Mouse (Mus musculus) heart, postnatal 0 days (tissue): ENCODE measurements around the gene Rpl6. TPM values are rescaled to one million over a fixed set of nuclear protein-coding genes. Genes with fewer than 3 reads are reported as not detected.

ENCODE experiments used
- ATAC-seq: fragments of 200-750 bp; cut with Nextera tagmentation; 2 replicates; pipeline ENCODE4 v1.8.0; 2017; ENCODE audit warnings: low read depth, moderate number of reproducible peaks, moderate library complexity; ENCODE audit not compliant: insufficient read depth
- DNase-seq: peaks from one replicate; pipeline ENCODE4 v3.0.0-alpha.2; 2016; ENCODE audit warnings: low spot score
- H3K27ac ChIP-seq: fragments of 300-500 bp; sonication (generic); 2 replicates; pipeline ENCODE4 v1.5.1; 2014; ENCODE audit warnings: low read depth, mild to moderate bottlenecking
- H3K27me3 ChIP-seq: fragments of 300-500 bp; sonication (generic); 2 replicates; pipeline ENCODE4 v1.6.1; 2014; ENCODE audit warnings: low read length, mixed read lengths; ENCODE audit not compliant: control insufficient read depth, insufficient read depth
- H3K36me3 ChIP-seq: fragments of 300-500 bp; sonication (generic); replicated peaks from 2 replicates; pipeline ENCODE4 v1.6.1; 2014; ENCODE audit warnings: low read length, mixed read lengths; ENCODE audit not compliant: control insufficient read depth, insufficient read depth
- H3K4me1 ChIP-seq: fragments of 300-500 bp; sonication (generic); 2 replicates; pipeline ENCODE4 v1.6.1; 2014; ENCODE audit warnings: antibody characterized with exemption; ENCODE audit not compliant: control insufficient read depth, insufficient read depth
- H3K4me2 ChIP-seq: fragments of 300-500 bp; sonication (generic); 2 replicates; pipeline ENCODE4 v1.6.1; 2014; ENCODE audit warnings: low read depth, mild to moderate bottlenecking, low read length, moderate library complexity
- H3K4me3 ChIP-seq: fragments of 300-500 bp; sonication (generic); 2 replicates; pipeline ENCODE4 v1.5.1; 2014; ENCODE audit warnings: low read depth, low read length
- H3K9ac ChIP-seq: fragments of 300-500 bp; sonication (generic); replicated peaks from 2 replicates; pipeline ENCODE4 v1.6.1; 2014; ENCODE audit warnings: low read depth, low read length, mixed read lengths
- H3K9me3 ChIP-seq: fragments of 300-500 bp; sonication (generic); replicated peaks from 2 replicates; pipeline ENCODE4 v1.6.1; 2016; ENCODE audit warnings: low read length; ENCODE audit not compliant: control insufficient read depth
- CTCF ChIP-seq: IDR thresholded peaks from 2 replicates; pipeline ENCODE4 v1.5.1; 2016; ENCODE audit warnings: antibody characterized with exemption, control low read depth, low read depth
- EP300 ChIP-seq: IDR thresholded peaks from 2 replicates; pipeline ENCODE4 v1.6.1; 2016; ENCODE audit warnings: antibody characterized with exemption, low read depth
- WGBS: fragments of 180-500 bp; shearing (Covaris S2); extraction: QIAGEN DNeasy Blood & Tissue Kit; methylation state at CpG from one replicate; pipeline ENCODE4 v1.1.7; 2014; 5-methylcytosine and 5-hydroxymethylcytosine counted together
- polyA plus RNA-seq: library from polyadenylated mRNA; unstranded; fragments of >200 nt; fragmentation: Nextera tagmentation; extraction: Ambion mirVana; gene quantifications from 2 replicates; pipeline ENCODE4 v1.2.1, GENCODE M21; 2015
- total RNA-seq: library from RNA; depleted of rRNA; stranded (reverse); fragments of >200 nt; gene quantifications from 2 replicates; pipeline ENCODE4 v1.2.3, GENCODE M21; 2014; ENCODE audit warnings: low replicate concordance; rRNA removed

Rpl6 gene
- total and polyA plus RNA-seq, 2 experiments from 2014 or later, result 287 to 482 TPM

GRCm38 (mm10) chr5:121248766-121249394, 44.6 kb downstream of the Rpl6 start:
- no peak for ATAC-seq
- TF ChIP-seq CTCF, result no peak
- no peak for TF ChIP-seq EP300

GRCm38 (mm10) chr5:121249693-121250092, 45.4 kb downstream of the Rpl6 start:
- no peak overlapping the region for H3K9ac ChIP-seq
- DNase-seq, result no peak
- H3K4me1 ChIP-seq, result no peaks in the 10 kb centered on the region
- no peak for TF ChIP-seq CTCF
- TF ChIP-seq EP300, result no peak
- H3K9me3 ChIP-seq, result no peaks in the 10 kb centered on the region
- ATAC-seq, result no peak
- no peak overlapping the region for H3K27ac ChIP-seq
- H3K36me3 ChIP-seq, result peaks cover 9% of the 10 kb centered on the region
- WGBS, result 83% methylated on average over 3 of the region's 3 CpGs
- H3K4me3 ChIP-seq, result no peak overlapping the region
- no peak overlapping the region for H3K4me2 ChIP-seq
- H3K27me3 ChIP-seq, result no peaks in the 10 kb centered on the region

More at GRCm38 (mm10) chr5:121248766-121249394, 44.6 kb downstream of the Rpl6 start:
- no peak overlapping the region for H3K27ac ChIP-seq
- WGBS, result 55% methylated on average over 3 of the region's 3 CpGs
- H3K4me1 ChIP-seq, result no peaks in the 10 kb centered on the region
- H3K36me3 ChIP-seq, result peaks cover 3% of the 10 kb centered on the region
- no peak overlapping the region for H3K9ac ChIP-seq
- no peak overlapping the region for H3K4me2 ChIP-seq
- DNase-seq, result no peak
- no peaks in the 10 kb centered on the region for H3K9me3 ChIP-seq
- no peaks in the 10 kb centered on the region for H3K27me3 ChIP-seq
- no peak overlapping the region for H3K4me3 ChIP-seq

- TF ChIP-seq CTCF, result no peak
- DNase-seq, result peak; percentile 83
Measured at GRCm38 (mm10) chr5:121251813-121252212, 47.5 kb downstream of the Rpl6 start.

GRCm38 (mm10) chr5:121253816-121254497, 49.7 kb downstream of the Rpl6 start:
- no peaks in the 10 kb centered on the region for H3K4me1 ChIP-seq
- ATAC-seq (no peak), DNase-seq (no peak)
- TF ChIP-seq EP300 (no peak), CTCF (no peak)
- no peaks in the 10 kb centered on the region for H3K9me3 ChIP-seq
- H3K4me2 ChIP-seq, result no peak overlapping the region
- H3K27ac ChIP-seq, result no peak overlapping the region
- no peak overlapping the region for H3K4me3 ChIP-seq
- H3K36me3 ChIP-seq, result peaks cover 28% of the 10 kb centered on the region
- 87% methylated on average over 18 of the region's 18 CpGs for WGBS
- H3K27me3 ChIP-seq, result no peaks in the 10 kb centered on the region
- H3K9ac ChIP-seq, result no peak overlapping the region

More at GRCm38 (mm10) chr5:121251813-121252212, 47.5 kb downstream of the Rpl6 start:
- WGBS, result 33% methylated on average over 8 of the region's 8 CpGs
- peak; percentile 89 for ATAC-seq
- Histone ChIP-seq H3K27ac (no peak overlapping the region; the same call in 1 of the 2 replicates), H3K4me1 (no peaks in the 10 kb centered on the region), H3K9me3 (no peaks in the 10 kb centered on the region), H3K36me3 (peaks cover 17% of the 10 kb centered on the region), H3K4me3 (no peak overlapping the region), H3K4me2 (no peak overlapping the region), H3K27me3 (no peaks in the 10 kb centered on the region), H3K9ac (no peak overlapping the region)

GRCm38 (mm10) chr5:121254977-121255376, 50.7 kb downstream of the Rpl6 start:
- Histone ChIP-seq H3K4me1 (no peaks in the 10 kb centered on the region), H3K9ac (no peak overlapping the region), H3K4me2 (no peak overlapping the region), H3K27me3 (no peaks in the 10 kb centered on the region), H3K36me3 (peaks cover 36% of the 10 kb centered on the region), H3K27ac (no peak overlapping the region), H3K4me3 (no peak overlapping the region), H3K9me3 (no peaks in the 10 kb centered on the region)
- DNase-seq (no peak), ATAC-seq (no peak)
- 88% methylated on average over 7 of the region's 7 CpGs for WGBS
- no peak for TF ChIP-seq EP300
- TF ChIP-seq CTCF, result no peak

Other genes with a start within 250 kb of the Rpl6 start
- not detected in 2 replicates for gene Rph3a, start 194.4 kb upstream of the Rpl6 start, total RNA-seq
- gene Rph3a, start 194.4 kb upstream of the Rpl6 start, polyA plus RNA-seq, result not detected in 2 replicates
- 45.0 and 45.5 TPM in 2 replicates for gene Ptpn11, start 13.1 kb upstream of the Rpl6 start, total RNA-seq
- gene Ptpn11, start 13.1 kb upstream of the Rpl6 start, polyA plus RNA-seq, result 23.9 and 24.7 TPM in 2 replicates
- 18.8 and 19.5 TPM in 2 replicates for gene Hectd4, start 15.7 kb downstream of the Rpl6 start, total RNA-seq
- gene Hectd4, start 15.7 kb downstream of the Rpl6 start, polyA plus RNA-seq, result 1.8 and 2.0 TPM in 2 replicates
- gene Trafd1, start 181.2 kb downstream of the Rpl6 start, total RNA-seq, result 83.8 and 113 TPM in 2 replicates
- gene Trafd1, start 181.2 kb downstream of the Rpl6 start, polyA plus RNA-seq, result 67.2 and 67.7 TPM in 2 replicates
- 15.8 and 16.6 TPM in 2 replicates for gene Naa25, start 193.5 kb downstream of the Rpl6 start, total RNA-seq
- gene Naa25, start 193.5 kb downstream of the Rpl6 start, polyA plus RNA-seq, result 19.9 and 21.4 TPM in 2 replicates
- gene Tmem116, start 247.4 kb downstream of the Rpl6 start, total RNA-seq, result 6.5 and 11.5 TPM in 2 replicates
- gene Tmem116, start 247.4 kb downstream of the Rpl6 start, polyA plus RNA-seq, result 7.0 and 7.5 TPM in 2 replicates
- 32.5 and 55.4 TPM in 2 replicates for gene Erp29, start 248.0 kb downstream of the Rpl6 start, total RNA-seq
- gene Erp29, start 248.0 kb downstream of the Rpl6 start, polyA plus RNA-seq, result 89.3 and 96.5 TPM in 2 replicates